Mouse (Mus musculus): ENCODE results near the gene Bank1.

Bank1 gene

DNA sequence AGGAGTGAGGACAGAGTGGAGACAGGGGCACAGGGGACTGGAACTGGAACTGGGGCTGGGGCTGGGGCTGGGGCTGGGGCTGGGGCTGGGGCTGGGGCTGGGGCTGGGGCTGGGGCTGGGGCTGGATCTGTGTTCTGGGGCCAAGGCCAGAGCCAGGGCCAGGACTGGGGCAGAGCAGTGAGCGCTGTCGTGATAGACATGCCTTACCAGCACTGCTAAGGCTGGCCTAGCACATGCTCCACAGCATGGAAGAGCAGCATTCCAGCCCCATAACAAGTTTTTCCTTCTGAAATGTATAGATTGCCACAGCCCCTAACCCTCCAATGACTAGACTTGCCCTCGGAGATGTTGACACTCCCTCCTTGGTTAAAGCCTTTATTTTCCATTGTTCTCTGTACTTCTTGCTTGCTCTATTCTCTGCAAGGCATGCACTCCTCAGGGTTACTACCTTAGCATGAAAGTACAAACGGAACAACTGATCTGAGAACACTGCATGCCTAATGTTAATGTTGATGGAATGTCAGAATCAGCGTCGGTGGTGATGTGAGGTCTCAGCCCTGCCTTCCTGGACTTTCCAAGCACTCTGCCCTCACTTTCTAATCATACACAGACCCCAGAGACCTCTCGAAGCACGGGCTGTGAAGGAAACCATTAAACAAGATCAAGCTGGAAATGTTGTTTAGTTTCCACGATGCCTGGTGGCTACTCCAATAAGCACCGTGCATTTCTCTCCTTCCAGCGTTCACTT is 318.6 kb downstream of the Bank1 start:
- peak in 1 of 2 experiments; percentile 5 for DNase-seq (ENCODE audit: low spot score in 2 of 2)
